Mouse (Mus musculus): ENCODE measurements around the gene Ckap2.
A peak's percentile ranks its signal among the peaks of the same experiment; 100 is the strongest.

- TF ChIP-seq CTCF (IDR thresholded peaks at IDR 0.05; ENCODE audit: control insufficient read depth, insufficient read depth, insufficient replicate concordance, low read depth, low read length): peak; percentile 49; the same call in 1 of the 2 replicates
- no peak for TF ChIP-seq POLR2A (IDR thresholded peaks at IDR 0.05; ENCODE audit: control insufficient read depth, low read depth, low read length)
These were observed 9.7 kb downstream of the Ckap2 start for GRCm38 (mm10) chr8:22175966-22176365.

All from testis, adult 2 months (tissue).